Mouse (Mus musculus) embryonic facial prominence, embryonic 13.5 days (tissue): ENCODE data around the gene Mrpl40. TPM values are rescaled to one million over a fixed set of nuclear protein-coding genes. Genes with fewer than 3 reads are reported as not detected.
"Not testable (repeated sequence)": the region's sequence is repeated elsewhere in the genome, so short reads cannot be mapped to it uniquely, and the experiment has no call there.

Source experiments
- ATAC-seq: fragments of 200-750 bp; cut with Nextera tagmentation; 2 replicates; pipeline ENCODE4 v1.8.0; 2017; ENCODE audit warnings: low read depth; ENCODE audit not compliant: insufficient number of reproducible peaks, insufficient read depth, low FRiP score, low TSS enrichment
- H3K27ac ChIP-seq: fragments of 300-500 bp; sonication (generic); 2 replicates; pipeline ENCODE4 v1.5.1; 2015; ENCODE audit warnings: moderate library complexity, mild to moderate bottlenecking, inconsistent platforms
- H3K27me3 ChIP-seq: fragments of 300-500 bp; sonication (generic); 2 replicates; pipeline ENCODE4 v1.6.1; 2015; ENCODE audit warnings: mild to moderate bottlenecking, inconsistent platforms
- H3K36me3 ChIP-seq: fragments of 300-500 bp; sonication (generic); 2 replicates; pipeline ENCODE4 v1.6.1; 2015; ENCODE audit warnings: mild to moderate bottlenecking, inconsistent platforms
- H3K4me1 ChIP-seq: fragments of 300-500 bp; sonication (generic); 2 replicates; pipeline ENCODE4 v1.6.1; 2015; ENCODE audit warnings: inconsistent platforms
- H3K4me2 ChIP-seq: fragments of 300-500 bp; sonication (generic); 2 replicates; pipeline ENCODE4 v1.6.1; 2015; ENCODE audit warnings: moderate library complexity, mild to moderate bottlenecking, inconsistent platforms
- H3K4me3 ChIP-seq: fragments of 300-500 bp; sonication (generic); 2 replicates; pipeline ENCODE4 v1.5.1; 2015; ENCODE audit warnings: mild to moderate bottlenecking, inconsistent platforms
- H3K9ac ChIP-seq: fragments of 300-500 bp; sonication (generic); 2 replicates; pipeline ENCODE4 v1.6.1; 2015; ENCODE audit warnings: mild to moderate bottlenecking, inconsistent platforms
- H3K9me3 ChIP-seq: fragments of 300-500 bp; sonication (generic); 2 replicates; pipeline ENCODE4 v1.6.1; 2016; ENCODE audit warnings: inconsistent platforms
- WGBS: fragments of 180-500 bp; shearing (Covaris S2); methylation state at CpG from one replicate; pipeline ENCODE4 v1.1.7; 2015; ENCODE audit warnings: mixed read lengths; 5-methylcytosine and 5-hydroxymethylcytosine counted together
- polyA plus RNA-seq: library from polyadenylated mRNA; unstranded; fragments of >200 nt; fragmentation: Nextera tagmentation; extraction: Ambion mirVana; gene quantifications from 2 replicates; pipeline ENCODE4 v1.2.1, GENCODE M21; 2015

The Mrpl40 gene
- polyA plus RNA-seq, 1 experiment from 2014 or later: 110 TPM

GRCm38 (mm10) chr16:18870495-18870894 lies 6.2 kb downstream of the Mrpl40 start:
- not testable (repeated sequence) for H3K4me1 ChIP-seq, H3K4me2 ChIP-seq, H3K27ac ChIP-seq, H3K9me3 ChIP-seq, H3K9ac ChIP-seq, H3K4me3 ChIP-seq, ATAC-seq, H3K27me3 ChIP-seq
- 92% methylated on average over 1 of the region's 1 CpGs for WGBS
- H3K36me3 ChIP-seq: peaks cover 41% of the 10 kb centered on the region

- ATAC-seq: no peak
- no peak overlapping the region for H3K9ac ChIP-seq
- no peaks in the 10 kb centered on the region for H3K9me3 ChIP-seq
- no peak overlapping the region for H3K4me2 ChIP-seq
- WGBS: 79% methylated on average over 1 of the region's 1 CpGs
- no peaks in the 10 kb centered on the region for H3K36me3 ChIP-seq
- H3K4me1 ChIP-seq: no peaks in the 10 kb centered on the region
- no peak overlapping the region for H3K4me3 ChIP-seq
- H3K27me3 ChIP-seq: no peaks in the 10 kb centered on the region
- H3K27ac ChIP-seq: no peak overlapping the region
These were observed 16.5 kb downstream of the Mrpl40 start for GRCm38 (mm10) chr16:18860186-18860585.

GRCm38 (mm10) chr16:18858551-18858950 lies 18.1 kb downstream of the Mrpl40 start:
- Histone ChIP-seq H3K9ac (no peak overlapping the region), H3K27ac (no peak overlapping the region), H3K4me3 (no peak overlapping the region), H3K36me3 (no peaks in the 10 kb centered on the region), H3K4me1 (no peaks in the 10 kb centered on the region), H3K27me3 (no peaks in the 10 kb centered on the region), H3K9me3 (no peaks in the 10 kb centered on the region), H3K4me2 (no peak overlapping the region)
- ATAC-seq: no peak

GRCm38 (mm10) chr16:18849521-18850190 lies 27.0 kb downstream of the Mrpl40 start:
- not testable (repeated sequence) for H3K4me2 ChIP-seq, H3K36me3 ChIP-seq, H3K9me3 ChIP-seq, H3K4me1 ChIP-seq, H3K27me3 ChIP-seq, H3K27ac ChIP-seq, H3K9ac ChIP-seq, ATAC-seq, H3K4me3 ChIP-seq
- WGBS: 87% methylated on average over 15 of the region's 17 CpGs

- 88% methylated on average over 15 of the region's 15 CpGs for WGBS
- H3K4me3 ChIP-seq: no peak overlapping the region
- no peaks in the 10 kb centered on the region for H3K27me3 ChIP-seq
- no peaks in the 10 kb centered on the region for H3K9me3 ChIP-seq
- H3K27ac ChIP-seq: no peak overlapping the region
- H3K4me1 ChIP-seq: no peaks in the 10 kb centered on the region
- H3K36me3 ChIP-seq: no peaks in the 10 kb centered on the region
- no peak for ATAC-seq
- no peak overlapping the region for H3K9ac ChIP-seq
- H3K4me2 ChIP-seq: no peak overlapping the region
These were observed 30.3 kb downstream of the Mrpl40 start for GRCm38 (mm10) chr16:18846301-18846820.

GRCm38 (mm10) chr16:18838346-18838745 lies 38.3 kb downstream of the Mrpl40 start:
- no peak for ATAC-seq
- WGBS: 93% methylated on average over 4 of the region's 4 CpGs
- Histone ChIP-seq H3K27ac (no peak overlapping the region), H3K4me3 (no peak overlapping the region), H3K4me1 (peaks cover 3% of the 10 kb centered on the region; the same call in 1 of the 2 replicates), H3K4me2 (no peak overlapping the region), H3K36me3 (peaks cover 33% of the 10 kb centered on the region), H3K27me3 (no peaks in the 10 kb centered on the region), H3K9ac (no peak overlapping the region), H3K9me3 (no peaks in the 10 kb centered on the region)

GRCm38 (mm10) chr16:18836468-18837208 lies 40.0 kb downstream of the Mrpl40 start, which contains the start of the genes 2510002D24Rik and Gm28539:
Gene 2510002D24Rik (plus strand): TSS chr16:18836578.
Gene Gm28539 (plus strand): TSS chr16:18836584.
- Histone ChIP-seq H3K9ac (peak within 1 kb of the TSS; percentile 90), H3K4me1 (peaks cover 3% of the 10 kb centered on the region; the same call in 1 of the 2 replicates), H3K27me3 (no peaks in the 10 kb centered on the region), H3K4me3 (peak within 1 kb of the TSS; percentile 91), H3K27ac (peak within 1 kb of the TSS; percentile 81), H3K36me3 (peaks cover 49% of the 10 kb centered on the region), H3K9me3 (no peaks in the 10 kb centered on the region), H3K4me2 (peak within 1 kb of the TSS; percentile 69)
- WGBS: under 1% methylated on average over 46 of the region's 46 CpGs
- ATAC-seq: peak; percentile 96

- H3K4me2 ChIP-seq: peak overlapping the region; percentile 69
- WGBS: 28% methylated on average over 3 of the region's 3 CpGs
- peaks cover 3% of the 10 kb centered on the region; the same call in 1 of the 2 replicates for H3K4me1 ChIP-seq
- no peak for ATAC-seq
- H3K9ac ChIP-seq: peak overlapping the region; percentile 90; the same call in 1 of the 2 replicates
- H3K27me3 ChIP-seq: no peaks in the 10 kb centered on the region
- H3K4me3 ChIP-seq: peak overlapping the region; percentile 91
- H3K36me3 ChIP-seq: peaks cover 54% of the 10 kb centered on the region
- H3K9me3 ChIP-seq: no peaks in the 10 kb centered on the region
- no peak overlapping the region for H3K27ac ChIP-seq
These were observed 40.6 kb downstream of the Mrpl40 start for GRCm38 (mm10) chr16:18836073-18836467.

- Histone ChIP-seq H3K9ac (no peak overlapping the region), H3K36me3 (peaks cover 69% of the 10 kb centered on the region)
These were observed 43.2 kb downstream of the Mrpl40 start for GRCm38 (mm10) chr16:18833486-18833885.

GRCm38 (mm10) chr16:18829102-18829501 lies 47.6 kb downstream of the Mrpl40 start:
- Histone ChIP-seq H3K4me1 (no peaks in the 10 kb centered on the region), H3K36me3 (peaks cover 94% of the 10 kb centered on the region), H3K4me3 (no peak overlapping the region), H3K9ac (no peak overlapping the region), H3K4me2 (no peak overlapping the region), H3K9me3 (no peaks in the 10 kb centered on the region), H3K27ac (no peak overlapping the region), H3K27me3 (no peaks in the 10 kb centered on the region)
- WGBS: 91% methylated on average over 6 of the region's 6 CpGs
- ATAC-seq: no peak

More at GRCm38 (mm10) chr16:18833486-18833885, 43.2 kb downstream of the Mrpl40 start:
- 70% methylated on average over 2 of the region's 2 CpGs for WGBS
- H3K4me3 ChIP-seq: no peak overlapping the region
- H3K9me3 ChIP-seq: no peaks in the 10 kb centered on the region
- H3K4me2 ChIP-seq: no peak overlapping the region
- peaks cover 3% of the 10 kb centered on the region; the same call in 1 of the 2 replicates for H3K4me1 ChIP-seq
- no peaks in the 10 kb centered on the region for H3K27me3 ChIP-seq
- ATAC-seq: no peak
- no peak overlapping the region for H3K27ac ChIP-seq

GRCm38 (mm10) chr16:18828630-18829029 lies 48.0 kb downstream of the Mrpl40 start:
- ATAC-seq: no peak
- H3K27ac ChIP-seq: no peak overlapping the region
- H3K9me3 ChIP-seq: no peaks in the 10 kb centered on the region
- WGBS: 94% methylated on average over 3 of the region's 3 CpGs
- H3K4me3 ChIP-seq: no peak overlapping the region
- H3K4me1 ChIP-seq: no peaks in the 10 kb centered on the region
- H3K36me3 ChIP-seq: peaks cover 93% of the 10 kb centered on the region
- no peak overlapping the region for H3K4me2 ChIP-seq
- H3K9ac ChIP-seq: no peak overlapping the region
- no peaks in the 10 kb centered on the region for H3K27me3 ChIP-seq
